Mouse (Mus musculus): ENCODE data around the gene Gm21119. TPM values are rescaled to one million over a fixed set of nuclear protein-coding genes. Genes with fewer than 3 reads are reported as not detected.

Gene Gm21119
- not detected for polyA plus RNA-seq (2012; fragmentation: generic; extraction: Trizol)

DNA sequence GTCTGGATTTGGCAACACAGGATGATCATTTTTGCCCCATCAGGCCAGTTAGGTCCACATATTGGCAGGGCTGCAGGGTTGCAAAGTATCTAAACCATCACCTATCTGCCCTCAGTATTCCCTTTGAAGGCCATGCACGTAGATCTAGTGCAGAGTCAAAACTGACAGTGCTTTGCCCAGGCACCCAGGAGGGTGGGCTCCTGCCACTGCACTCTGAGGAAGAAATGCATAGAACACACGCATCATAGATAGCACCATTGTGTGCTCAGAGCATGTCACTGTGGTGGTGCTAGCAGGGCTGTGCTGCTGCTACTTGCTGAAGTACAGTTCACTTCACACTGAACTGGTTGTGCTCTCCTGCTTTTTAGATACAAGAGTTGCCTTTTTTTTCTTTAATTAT is at the start of gene Gm21119:
Gm21119 (plus strand) TSS at position 301 of the 400 bp plus-strand sequence.

